Mouse (Mus musculus) myocyte (in vitro differentiated cells): ENCODE results near the gene Ipmk.
"Not testable (repeated sequence)": the region's sequence is repeated elsewhere in the genome, so short reads cannot be mapped to it uniquely, and the experiment has no call there.

Source experiments
- CEBPB ChIP-seq: IDR thresholded peaks from 2 replicates; pipeline ENCODE4 v1.6.1; 2011; ENCODE audit warnings: mild to moderate bottlenecking, moderate library complexity; ENCODE audit not compliant: poor library complexity, insufficient read depth, severe bottlenecking
- E2F4 ChIP-seq: IDR thresholded peaks from one replicate; pipeline ENCODE4 v1.6.1; 2011; ENCODE audit warnings: mild to moderate bottlenecking, control low read depth, moderate library complexity; ENCODE audit not compliant: insufficient read depth
- MAX ChIP-seq: IDR thresholded peaks from one replicate; pipeline ENCODE4 v1.6.1; 2011; ENCODE audit warnings: low read depth, mild to moderate bottlenecking, control low read depth
- MYOD1 ChIP-seq, 3 experiments: IDR thresholded peaks; one replicate each; pipeline ENCODE4 v1.6.1; 2011; ENCODE audit warnings: control low read depth in 2 of 3, low read depth in 2 of 3, mild to moderate bottlenecking in 2 of 3, moderate library complexity in 1 of 3; ENCODE audit not compliant: insufficient read length in 2 of 3, control insufficient read depth in 1 of 3
- MYOG ChIP-seq, 3 experiments: IDR thresholded peaks; one replicate each; pipeline ENCODE4 v1.6.1; 2011; ENCODE audit warnings: control low read depth in 2 of 3, low read depth in 2 of 3, mild to moderate bottlenecking in 2 of 3; ENCODE audit not compliant: insufficient read length in 2 of 3, control insufficient read depth in 1 of 3, insufficient read depth in 1 of 3
- POLR2A ChIP-seq: IDR thresholded peaks from one replicate; pipeline ENCODE4 v1.6.1; 2011; ENCODE audit warnings: low read depth, mild to moderate bottlenecking, control low read depth, moderate library complexity; ENCODE audit not compliant: insufficient read length
- POLR2AphosphoS2 ChIP-seq: IDR thresholded peaks from one replicate; pipeline ENCODE4 v1.6.1; 2011; ENCODE audit warnings: low read depth, control low read depth; ENCODE audit not compliant: insufficient read length
- TCF12 ChIP-seq: IDR thresholded peaks from one replicate; pipeline ENCODE4 v1.6.1; 2011; ENCODE audit warnings: mild to moderate bottlenecking, control low read depth; ENCODE audit not compliant: poor library complexity, insufficient read depth, severe bottlenecking
- USF1 ChIP-seq: IDR thresholded peaks from one replicate; pipeline ENCODE4 v1.6.1; 2011; ENCODE audit warnings: low read depth, mild to moderate bottlenecking, control low read depth, moderate library complexity

DNA sequence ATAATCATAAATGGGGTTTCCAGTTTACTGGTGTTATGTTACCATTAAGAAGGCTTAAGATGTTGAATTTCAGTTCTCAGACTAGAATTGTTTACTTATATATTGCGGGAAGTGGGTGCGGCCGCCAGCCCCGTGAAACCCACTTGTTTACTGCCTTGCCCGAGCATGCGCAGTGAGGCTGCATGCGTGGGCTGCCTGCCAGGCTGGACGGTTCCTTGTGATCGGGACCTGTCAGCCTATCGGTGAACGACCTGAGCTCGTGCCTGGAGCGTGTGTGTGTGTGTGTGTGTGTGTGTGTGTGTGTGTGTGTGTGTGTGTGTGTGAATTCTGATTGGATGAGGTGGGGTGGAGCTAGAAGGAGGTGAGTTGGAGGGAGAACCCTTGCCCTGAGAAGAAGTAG, 114.8 kb downstream of the Ipmk start:
- TF ChIP-seq MYOD1 (IDR thresholded peaks at IDR 0.05; ENCODE audit: control insufficient read depth in 1 of 3, insufficient read length in 2 of 3, low read depth in 2 of 3); TCF12; POLR2A; E2F4; CEBPB; MAX; USF1; POLR2AphosphoS2; MYOG (IDR thresholded peaks at IDR 0.05; ENCODE audit: control insufficient read depth in 1 of 3, insufficient read depth in 1 of 3, insufficient read length in 2 of 3, low read depth in 2 of 3): not testable (repeated sequence)
